Mouse (Mus musculus): ENCODE measurements around the gene Msi2. TPM values are rescaled to one million over a fixed set of nuclear protein-coding genes. Genes with fewer than 3 reads are reported as not detected.

Gene Msi2
- polyA plus RNA-seq, 1 experiment from 2014 or later: 41.0 TPM

DNA sequence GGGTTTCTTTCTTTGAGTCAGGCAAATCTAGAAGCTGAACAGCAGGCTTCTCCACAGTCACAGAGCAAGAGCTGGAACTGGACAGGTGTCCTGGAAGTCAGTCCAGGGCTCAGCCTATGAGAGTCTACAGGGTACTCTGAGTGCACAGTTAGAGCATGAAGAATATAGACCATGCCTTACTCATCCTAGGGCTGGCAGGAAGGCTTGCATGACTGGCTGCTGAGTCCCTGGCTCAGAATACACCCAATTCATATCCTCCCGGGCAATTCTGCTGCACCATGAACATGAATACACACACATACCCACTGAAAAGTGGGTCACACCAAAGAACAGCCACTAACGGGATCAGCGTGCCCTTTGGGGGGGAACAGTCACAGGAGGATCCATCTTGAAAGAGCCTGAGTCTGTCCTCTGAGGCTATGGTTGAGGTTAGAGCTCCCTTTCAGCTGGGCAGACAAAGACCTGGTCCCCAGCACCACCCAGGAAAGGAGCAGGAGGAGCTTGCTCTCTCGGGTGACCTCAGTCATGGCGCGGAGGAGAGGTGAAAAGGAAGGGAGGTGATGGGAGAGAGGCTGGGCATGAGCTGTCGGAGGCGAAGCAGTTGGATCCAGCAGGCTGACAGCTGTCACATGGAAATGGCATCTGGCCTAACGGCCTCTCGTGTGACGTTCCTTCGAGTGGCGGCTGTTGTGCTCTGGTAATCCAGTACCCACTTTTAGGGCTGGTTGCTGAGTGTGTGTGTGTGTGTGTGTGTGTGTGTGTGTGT, 230.0 kb downstream of the Msi2 start:
- Histone ChIP-seq H3K4me3 (replicated peaks) (no peak overlapping the region), H3K4me2 (replicated peaks) (no peak overlapping the region), H3K9me3 (no peaks in the 10 kb centered on the region), H3K36me3 (no peaks in the 10 kb centered on the region), H3K4me1 (replicated peaks) (peaks cover 76% of the 10 kb centered on the region), H3K27me3 (no peaks in the 10 kb centered on the region), H3K27ac (peak overlapping the region; percentile 82), H3K9ac (replicated peaks) (no peak overlapping the region)
- WGBS: 44% methylated on average over 13 of the region's 13 CpGs
- peak; percentile 22; the same call in 1 of the 2 replicates for ATAC-seq

DNA sequence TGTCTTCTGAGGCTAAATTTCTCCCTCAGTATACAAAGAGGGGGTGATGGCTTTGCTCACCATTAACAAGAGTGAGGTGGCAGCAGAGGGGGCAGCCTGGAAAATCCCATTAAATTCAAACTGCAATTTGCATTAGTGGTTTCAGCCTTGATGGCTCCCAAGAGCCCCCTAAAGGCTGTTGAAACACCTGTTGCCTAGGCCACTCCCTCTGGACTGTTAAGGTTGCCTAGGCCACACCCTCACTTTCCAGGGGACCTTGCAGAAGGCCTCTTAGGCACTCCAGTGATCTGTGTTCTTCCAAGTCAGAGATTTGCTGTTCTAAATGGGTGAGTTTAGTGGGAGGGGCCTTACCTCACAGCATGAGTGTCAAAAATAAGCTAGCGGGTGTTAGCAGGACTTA, 232.3 kb downstream of the Msi2 start:
- ATAC-seq: no peak
- Histone ChIP-seq H3K9me3 (no peaks in the 10 kb centered on the region), H3K4me1 (replicated peaks) (peaks cover 85% of the 10 kb centered on the region), H3K27ac (peak overlapping the region; percentile 96), H3K4me2 (replicated peaks) (no peak overlapping the region), H3K27me3 (no peaks in the 10 kb centered on the region), H3K4me3 (replicated peaks) (no peak overlapping the region), H3K36me3 (no peaks in the 10 kb centered on the region), H3K9ac (replicated peaks) (no peak overlapping the region)
- WGBS: 34% methylated on average over 1 of the region's 1 CpGs

DNA sequence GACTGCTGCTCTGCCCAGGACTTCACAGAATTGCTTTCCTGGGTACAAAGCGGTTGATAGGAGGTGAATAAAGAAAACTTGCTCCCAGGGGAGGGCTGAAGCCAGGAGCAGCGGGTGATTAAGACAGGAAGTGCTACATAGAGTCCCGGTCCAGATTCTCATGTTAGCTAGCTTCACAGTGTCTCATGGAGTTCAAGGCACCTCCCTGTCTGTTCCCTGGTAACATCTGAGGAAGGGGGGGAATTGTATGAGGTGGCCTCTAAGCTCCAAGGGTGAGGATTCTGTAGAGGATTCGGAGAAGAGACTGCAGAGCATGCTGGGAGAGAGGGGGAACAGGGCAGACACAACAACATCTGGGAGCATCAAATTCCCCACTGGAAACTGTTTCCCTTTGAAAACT, 233.2 kb downstream of the Msi2 start:
- H3K9ac ChIP-seq (replicated peaks): no peak overlapping the region
- 17% methylated on average over 4 of the region's 4 CpGs for WGBS

DNA sequence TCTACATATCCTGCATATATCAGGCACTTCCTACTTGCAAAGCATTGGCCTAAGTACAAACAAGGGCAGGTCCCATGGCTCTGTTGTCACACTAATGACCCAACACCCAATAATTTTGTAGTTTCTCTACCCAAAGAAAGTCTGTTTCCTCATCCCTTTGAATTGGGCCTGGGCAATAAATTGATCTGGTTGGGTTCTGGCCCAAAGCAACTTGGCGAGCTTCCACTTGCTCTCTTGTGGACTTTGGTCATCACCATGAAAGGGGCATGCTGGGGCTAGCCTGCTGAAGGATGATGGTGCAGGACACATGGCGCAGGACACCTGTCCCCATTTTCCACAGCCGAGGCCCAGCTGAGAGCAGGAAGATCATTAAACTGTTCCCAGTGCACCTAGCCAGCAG, 234.3 kb downstream of the Msi2 start:
- Histone ChIP-seq H3K27me3 (no peaks in the 10 kb centered on the region), H3K9me3 (no peaks in the 10 kb centered on the region), H3K27ac (peak overlapping the region; percentile 96), H3K4me3 (replicated peaks) (no peak overlapping the region), H3K4me1 (replicated peaks) (peaks cover 86% of the 10 kb centered on the region), H3K9ac (replicated peaks) (no peak overlapping the region), H3K36me3 (no peaks in the 10 kb centered on the region), H3K4me2 (replicated peaks) (no peak overlapping the region)
- ATAC-seq: no peak
- WGBS: 92% methylated on average over 3 of the region's 3 CpGs

More for the DNA sequence above, 233.2 kb downstream of the Msi2 start:
- peaks cover 86% of the 10 kb centered on the region for H3K4me1 ChIP-seq (replicated peaks)
- ATAC-seq: no peak
- peak overlapping the region; percentile 96 for H3K27ac ChIP-seq
- H3K9me3 ChIP-seq: no peaks in the 10 kb centered on the region
- no peak overlapping the region for H3K4me2 ChIP-seq (replicated peaks)
- no peaks in the 10 kb centered on the region for H3K27me3 ChIP-seq
- no peak overlapping the region for H3K4me3 ChIP-seq (replicated peaks)
- H3K36me3 ChIP-seq: no peaks in the 10 kb centered on the region

DNA sequence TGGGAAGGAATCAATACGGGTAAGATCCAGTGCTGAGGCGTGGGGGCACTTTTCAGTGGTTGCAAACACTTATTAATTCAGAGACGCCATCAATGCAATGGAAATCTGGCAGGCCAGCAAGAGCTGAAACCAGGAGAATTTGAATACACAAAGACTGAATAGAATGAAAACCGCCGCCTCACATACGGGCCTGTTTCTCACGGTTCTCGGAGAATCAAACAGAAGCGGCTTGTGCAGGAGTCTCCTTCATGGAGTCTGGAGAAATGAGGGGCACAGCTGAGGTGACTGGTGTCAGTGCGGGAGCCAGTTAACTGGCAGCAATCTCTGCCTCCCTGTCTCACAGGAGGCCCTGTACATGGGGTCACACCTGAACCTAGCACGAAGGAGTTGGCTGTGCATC, 235.7 kb downstream of the Msi2 start:
- Histone ChIP-seq H3K27ac (peak overlapping the region; percentile 96), H3K4me3 (replicated peaks) (no peak overlapping the region), H3K9ac (replicated peaks) (0 out of 2 replicates have a peak overlapping the region, but pooled peaks have one; percentile 39), H3K4me2 (replicated peaks) (peak overlapping the region; percentile 38; the same call in 1 of the 2 replicates), H3K36me3 (no peaks in the 10 kb centered on the region), H3K9me3 (no peaks in the 10 kb centered on the region), H3K27me3 (no peaks in the 10 kb centered on the region), H3K4me1 (replicated peaks) (peaks cover 82% of the 10 kb centered on the region)
- WGBS: 3% methylated on average over 11 of the region's 11 CpGs
- peak; percentile 55 for ATAC-seq

DNA sequence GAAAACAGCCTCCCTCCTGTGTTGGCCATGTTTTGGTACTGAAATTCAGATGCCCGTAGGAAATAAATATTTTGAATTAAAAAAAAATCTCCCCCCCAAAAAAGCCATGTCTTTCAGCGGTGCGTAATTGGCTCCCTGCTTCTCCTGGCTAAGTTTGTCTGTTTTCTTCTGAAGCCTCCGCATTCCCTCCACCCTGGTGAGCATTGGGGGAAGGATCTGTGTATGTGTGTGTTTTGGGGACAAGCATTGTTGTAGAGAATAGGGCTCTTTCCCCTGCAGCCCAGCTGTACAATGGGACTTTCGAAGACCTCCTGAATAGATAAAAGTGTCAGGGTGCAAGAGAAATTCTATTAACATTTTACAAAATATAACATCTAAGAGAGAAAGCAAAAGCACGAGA, 236.1 kb downstream of the Msi2 start:
- H3K4me2 ChIP-seq (replicated peaks): peak overlapping the region; percentile 38
- WGBS: 5% methylated on average over 6 of the region's 6 CpGs
- no peaks in the 10 kb centered on the region for H3K27me3 ChIP-seq
- peak; percentile 57 for ATAC-seq
- H3K27ac ChIP-seq: peak overlapping the region; percentile 96
- no peaks in the 10 kb centered on the region for H3K36me3 ChIP-seq
- H3K4me1 ChIP-seq (replicated peaks): peaks cover 82% of the 10 kb centered on the region
- H3K4me3 ChIP-seq (replicated peaks): no peak overlapping the region
- peak overlapping the region; percentile 51; the same call in 1 of the 2 replicates for H3K9ac ChIP-seq (replicated peaks)
- no peaks in the 10 kb centered on the region for H3K9me3 ChIP-seq

DNA sequence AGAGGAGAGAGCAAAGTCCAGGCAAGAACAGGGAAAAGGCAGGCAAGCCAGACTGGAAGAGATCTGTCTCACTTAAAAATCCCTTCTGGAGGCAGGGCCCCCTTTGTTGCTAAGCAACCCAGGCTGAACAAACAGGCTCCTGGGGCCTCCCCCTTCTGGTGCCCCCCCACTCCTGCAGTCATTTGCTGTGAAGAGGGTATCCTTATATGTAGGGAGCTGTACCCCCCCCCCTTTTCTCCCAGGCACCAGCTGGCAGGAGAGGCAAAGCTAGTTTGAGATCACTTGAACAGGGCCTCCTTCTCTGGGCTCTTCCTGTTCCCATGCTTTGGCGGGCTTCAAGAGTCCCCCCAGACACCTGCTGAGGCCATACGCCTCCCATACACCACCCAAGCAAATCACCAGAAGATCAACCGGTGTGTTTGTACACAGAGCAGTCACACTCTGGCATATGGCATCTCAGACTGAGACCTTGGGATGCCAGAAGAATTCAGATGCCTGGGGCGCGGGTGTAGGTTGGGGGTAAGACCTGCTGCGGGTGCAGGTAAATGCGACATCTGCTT, 236.6 kb downstream of the Msi2 start:
- Histone ChIP-seq H3K27ac (peak overlapping the region; percentile 96), H3K4me1 (replicated peaks) (peaks cover 82% of the 10 kb centered on the region), H3K4me2 (replicated peaks) (peak overlapping the region; percentile 38), H3K36me3 (no peaks in the 10 kb centered on the region), H3K27me3 (no peaks in the 10 kb centered on the region), H3K9me3 (no peaks in the 10 kb centered on the region), H3K9ac (replicated peaks) (peak overlapping the region; percentile 51; the same call in 1 of the 2 replicates), H3K4me3 (replicated peaks) (no peak overlapping the region)
- peak; percentile 78 for ATAC-seq
- 10% methylated on average over 7 of the region's 7 CpGs for WGBS

DNA sequence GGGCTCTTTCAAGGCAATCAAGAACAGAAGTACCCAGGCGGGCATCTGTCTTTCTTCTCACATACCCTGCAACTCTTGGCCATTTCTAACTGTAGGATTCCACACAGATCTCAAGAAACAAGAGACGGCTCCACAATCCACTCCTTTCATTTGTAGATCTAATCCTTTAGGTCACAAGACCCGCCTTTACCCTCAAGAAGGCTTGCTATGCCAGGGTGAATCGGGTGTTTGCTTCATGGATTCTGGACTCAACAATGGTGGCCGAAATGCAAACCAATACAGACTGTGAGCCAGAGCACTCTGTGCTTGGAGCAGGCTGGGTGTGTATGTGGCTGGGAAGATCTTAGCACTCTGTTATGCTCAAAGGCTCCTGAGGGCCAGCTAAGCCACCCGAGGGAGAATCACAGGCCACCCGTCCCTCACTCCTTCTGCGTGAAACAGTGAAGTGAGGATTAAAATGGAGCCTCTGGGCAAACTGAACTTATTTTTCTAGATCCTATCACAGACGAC, 237.2 kb downstream of the Msi2 start:
- Histone ChIP-seq H3K36me3 (peaks cover under 1% of the 10 kb centered on the region; the same call in 1 of the 2 replicates), H3K9me3 (no peaks in the 10 kb centered on the region), H3K4me1 (replicated peaks) (peaks cover 83% of the 10 kb centered on the region), H3K9ac (replicated peaks) (peak overlapping the region; percentile 10; the same call in 1 of the 2 replicates), H3K27me3 (no peaks in the 10 kb centered on the region), H3K27ac (peak overlapping the region; percentile 96), H3K4me3 (replicated peaks) (no peak overlapping the region), H3K4me2 (replicated peaks) (peak overlapping the region; percentile 38)
- 9% methylated on average over 9 of the region's 9 CpGs for WGBS
- peak; percentile 51; the same call in 1 of the 2 replicates for ATAC-seq

DNA sequence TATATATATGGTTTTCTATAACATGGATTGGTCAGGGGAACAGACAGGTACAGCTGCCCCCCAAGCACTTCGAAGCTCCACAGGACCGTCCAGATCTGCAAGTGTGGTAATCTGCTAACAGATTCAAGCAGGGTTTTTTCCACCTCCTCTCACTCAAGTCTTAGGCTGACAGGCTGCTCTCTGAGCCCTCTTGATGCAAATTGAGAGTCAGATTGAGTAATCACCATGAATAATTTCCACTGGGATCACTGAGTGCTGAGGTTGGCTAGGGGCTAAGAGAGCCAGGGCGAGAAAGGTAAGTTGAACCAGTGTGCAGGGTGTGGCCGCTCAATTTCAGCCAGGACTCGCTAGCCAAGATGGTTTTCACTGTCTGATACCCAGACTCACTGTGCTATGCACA, 238.8 kb downstream of the Msi2 start:
- ATAC-seq: no peak
- Histone ChIP-seq H3K4me3 (replicated peaks) (no peak overlapping the region), H3K9ac (replicated peaks) (no peak overlapping the region), H3K36me3 (peaks cover 3% of the 10 kb centered on the region; the same call in 1 of the 2 replicates), H3K27me3 (no peaks in the 10 kb centered on the region), H3K4me2 (replicated peaks) (no peak overlapping the region), H3K27ac (peak overlapping the region; percentile 96), H3K9me3 (no peaks in the 10 kb centered on the region), H3K4me1 (replicated peaks) (peaks cover 83% of the 10 kb centered on the region)
- 44% methylated on average over 5 of the region's 5 CpGs for WGBS

DNA sequence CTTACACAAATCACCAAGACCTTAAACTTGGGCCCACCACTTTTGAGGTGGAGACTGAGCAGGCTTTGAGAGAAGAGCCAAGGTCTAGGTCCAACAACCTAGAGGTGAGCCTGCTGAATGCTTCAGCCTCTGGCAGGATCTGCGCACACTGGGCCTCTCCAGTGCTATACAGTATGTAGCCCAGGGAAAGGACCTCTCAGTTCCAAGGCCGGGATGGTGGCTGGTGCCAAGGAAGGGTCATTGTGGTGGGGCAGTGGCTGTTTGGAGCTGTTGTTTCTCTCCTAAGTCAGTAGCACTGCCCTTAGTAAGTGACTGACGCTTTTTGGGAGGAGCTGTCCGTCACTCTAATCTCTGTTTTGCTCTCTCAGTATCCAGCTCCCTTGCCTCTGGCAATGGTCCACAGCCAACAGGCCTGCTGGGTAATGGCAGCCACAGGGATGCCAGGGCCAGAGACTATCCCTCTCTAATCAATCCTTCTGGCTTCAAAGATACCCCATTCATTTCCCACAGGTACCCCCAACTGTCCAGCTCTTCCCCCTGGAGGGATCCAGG, 243.3 kb downstream of the Msi2 start:
- Histone ChIP-seq H3K4me2 (replicated peaks) (no peak overlapping the region), H3K27ac (peak overlapping the region; percentile 56), H3K4me1 (replicated peaks) (peaks cover 78% of the 10 kb centered on the region), H3K9ac (replicated peaks) (no peak overlapping the region), H3K36me3 (peaks cover 3% of the 10 kb centered on the region; the same call in 1 of the 2 replicates), H3K9me3 (no peaks in the 10 kb centered on the region), H3K27me3 (no peaks in the 10 kb centered on the region), H3K4me3 (replicated peaks) (no peak overlapping the region)
- ATAC-seq: peak; percentile 21; the same call in 1 of the 2 replicates
- 58% methylated on average over 4 of the region's 4 CpGs for WGBS

DNA sequence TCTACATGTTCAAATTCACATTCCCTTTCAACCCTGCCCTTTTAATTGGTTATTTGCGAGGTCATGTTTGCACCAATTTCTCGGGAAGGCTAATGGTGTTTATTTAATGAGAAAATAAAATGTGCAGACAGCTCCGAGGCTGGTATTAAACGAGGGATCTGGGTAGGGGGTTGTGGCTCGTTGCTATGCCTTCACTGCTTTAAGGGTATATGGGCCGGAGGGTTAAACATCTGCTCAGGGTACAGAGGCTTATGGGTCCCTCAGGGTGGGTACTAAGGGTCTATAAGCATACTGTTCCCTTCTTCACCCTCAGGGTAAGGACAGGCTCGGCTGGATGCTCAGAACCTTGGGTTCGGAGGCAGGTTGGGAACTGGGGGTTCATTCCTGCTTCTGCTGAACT, 245.6 kb downstream of the Msi2 start:
- H3K27ac ChIP-seq: peak overlapping the region; percentile 81
- peaks cover 3% of the 10 kb centered on the region; the same call in 1 of the 2 replicates for H3K36me3 ChIP-seq
- WGBS: 30% methylated on average over 8 of the region's 8 CpGs
- no peak for ATAC-seq
- H3K4me2 ChIP-seq (replicated peaks): no peak overlapping the region
- no peak overlapping the region for H3K4me3 ChIP-seq (replicated peaks)
- H3K4me1 ChIP-seq (replicated peaks): peaks cover 69% of the 10 kb centered on the region
- no peaks in the 10 kb centered on the region for H3K27me3 ChIP-seq
- no peak overlapping the region for H3K9ac ChIP-seq (replicated peaks)
- H3K9me3 ChIP-seq: no peaks in the 10 kb centered on the region

All from midbrain, embryonic 13.5 days (tissue).